Mouse (Mus musculus): ENCODE data around the gene Gm6588.

DNA sequence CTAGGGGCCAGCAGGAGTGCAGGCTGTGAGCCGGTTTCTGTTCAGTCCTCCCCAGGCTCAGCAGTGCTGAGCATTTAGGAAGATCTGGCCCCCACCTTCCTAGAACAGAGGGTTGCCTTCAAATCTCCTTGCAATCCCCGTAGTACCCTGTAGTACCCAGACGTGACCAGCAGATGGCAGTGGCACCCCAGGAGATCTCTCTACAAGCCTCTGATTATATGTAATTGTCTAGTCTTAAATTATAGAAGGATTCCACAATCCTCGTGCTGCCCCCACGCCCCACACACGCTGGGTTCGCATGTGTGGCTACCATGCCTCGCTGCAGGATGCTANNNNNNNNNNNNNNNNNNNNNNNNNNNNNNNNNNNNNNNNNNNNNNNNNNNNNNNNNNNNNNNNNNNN, 16.2 kb upstream of the Gm6588 start:
- TF ChIP-seq CTCF (IDR thresholded peaks at IDR 0.05; ENCODE audit: control insufficient read depth, insufficient read depth, low read length) (peak; percentile 78), POLR2A (IDR thresholded peaks at IDR 0.05; ENCODE audit: borderline replicate concordance, control insufficient read depth, low read depth, low read length) (no peak)

Data from bone marrow, adult 2 months (tissue).